Mouse (Mus musculus) intestine, embryonic 16.5 days (tissue): ENCODE results near the gene Foxf1. TPM values are rescaled to one million over a fixed set of nuclear protein-coding genes. Genes with fewer than 3 reads are reported as not detected.

Source experiments
- ATAC-seq: fragments of 200-750 bp; cut with Nextera tagmentation; 2 replicates; pipeline ENCODE4 v1.8.0; 2017; ENCODE audit warnings: moderate TSS enrichment, moderate library complexity
- H3K27ac ChIP-seq: fragments of 300-500 bp; sonication (generic); 2 replicates; pipeline ENCODE4 v1.5.1; 2014; ENCODE audit warnings: mild to moderate bottlenecking, low read length
- H3K27me3 ChIP-seq: fragments of 300-500 bp; sonication (generic); replicated peaks from 2 replicates; pipeline ENCODE4 v1.6.1; 2014; ENCODE audit warnings: low read length, control low read depth, mixed read lengths; ENCODE audit not compliant: control insufficient read depth, insufficient read depth
- H3K36me3 ChIP-seq: fragments of 300-500 bp; sonication (generic); 2 replicates; pipeline ENCODE4 v1.6.1; 2014; ENCODE audit warnings: low read length, control low read depth; ENCODE audit not compliant: control insufficient read depth, insufficient read depth
- H3K4me1 ChIP-seq: fragments of 300-500 bp; sonication (generic); 2 replicates; pipeline ENCODE4 v1.6.1; 2014; ENCODE audit warnings: low read length, control low read depth, mixed read lengths; ENCODE audit not compliant: control insufficient read depth, insufficient read depth
- H3K4me2 ChIP-seq: fragments of 300-500 bp; sonication (generic); 2 replicates; pipeline ENCODE4 v1.6.1; 2014; ENCODE audit warnings: low read depth, low read length, control low read depth
- H3K4me3 ChIP-seq: fragments of 300-500 bp; sonication (generic); 2 replicates; pipeline ENCODE4 v1.5.1; 2014; ENCODE audit warnings: mild to moderate bottlenecking, low read length
- H3K9ac ChIP-seq: fragments of 300-500 bp; sonication (generic); 2 replicates; pipeline ENCODE4 v1.6.1; 2014; ENCODE audit warnings: low read depth, low read length
- H3K9me3 ChIP-seq: fragments of 300-500 bp; sonication (generic); 2 replicates; pipeline ENCODE4 v1.6.1; 2016; ENCODE audit warnings: low read length, control low read depth; ENCODE audit not compliant: control insufficient read depth
- WGBS: fragments of 180-500 bp; shearing (Covaris S2); extraction: QIAGEN DNeasy Blood & Tissue Kit; methylation state at CpG from one replicate; pipeline ENCODE4 v1.1.7; 2014; 5-methylcytosine and 5-hydroxymethylcytosine counted together
- polyA plus RNA-seq: library from polyadenylated mRNA; unstranded; fragments of >200 nt; fragmentation: Nextera tagmentation; extraction: Ambion mirVana; gene quantifications from 2 replicates; pipeline ENCODE4 v1.2.1, GENCODE M21; 2015

Foxf1 gene
- polyA plus RNA-seq, 1 experiment from 2014 or later, result 86.9 TPM

- peak overlapping the region; percentile 90; the same call in 1 of the 2 replicates for H3K4me2 ChIP-seq
- WGBS, result 1% methylated on average over 28 of the region's 28 CpGs
- H3K4me1 ChIP-seq, result peaks cover 15% of the 10 kb centered on the region
- H3K27me3 ChIP-seq, result peaks cover 80% of the 10 kb centered on the region
- ATAC-seq, result no peak
- 0 out of 2 replicates have a peak, but pooled peaks cover 3% of the 10 kb centered on the region for H3K9me3 ChIP-seq
- H3K4me3 ChIP-seq, result peak overlapping the region; percentile 18; the same call in 1 of the 2 replicates
- no peak overlapping the region for H3K27ac ChIP-seq
- H3K9ac ChIP-seq, result no peak overlapping the region
- H3K36me3 ChIP-seq, result no peaks in the 10 kb centered on the region
These were observed 33.7 kb downstream of the Foxf1 start for GRCm38 (mm10) chr8:121117906-121118305.

- 9% methylated on average over 18 of the region's 18 CpGs for WGBS
- ATAC-seq, result no peak
- peaks cover 15% of the 10 kb centered on the region for H3K4me1 ChIP-seq
- no peak overlapping the region for H3K9ac ChIP-seq
- no peaks in the 10 kb centered on the region for H3K36me3 ChIP-seq
- no peak overlapping the region for H3K4me3 ChIP-seq
- no peak overlapping the region for H3K4me2 ChIP-seq
- H3K27me3 ChIP-seq, result peaks cover 85% of the 10 kb centered on the region
- 0 out of 2 replicates have a peak, but pooled peaks cover 3% of the 10 kb centered on the region for H3K9me3 ChIP-seq
- no peak overlapping the region for H3K27ac ChIP-seq
These were observed 34.6 kb downstream of the Foxf1 start for GRCm38 (mm10) chr8:121118634-121119420.

- H3K9me3 ChIP-seq, result 0 out of 2 replicates have a peak, but pooled peaks cover 3% of the 10 kb centered on the region
- peaks cover 86% of the 10 kb centered on the region for H3K27me3 ChIP-seq
- no peak overlapping the region for H3K27ac ChIP-seq
- no peak for ATAC-seq
- H3K36me3 ChIP-seq, result no peaks in the 10 kb centered on the region
- H3K4me2 ChIP-seq, result no peak overlapping the region
- H3K4me3 ChIP-seq, result no peak overlapping the region
- H3K4me1 ChIP-seq, result peaks cover 15% of the 10 kb centered on the region
- 25% methylated on average over 12 of the region's 12 CpGs for WGBS
- no peak overlapping the region for H3K9ac ChIP-seq
These were observed 35.7 kb downstream of the Foxf1 start for GRCm38 (mm10) chr8:121119635-121120455.

- H3K4me3 ChIP-seq, result no peak overlapping the region
- no peaks in the 10 kb centered on the region for H3K36me3 ChIP-seq
- H3K4me1 ChIP-seq, result peaks cover 20% of the 10 kb centered on the region
- WGBS, result 15% methylated on average over 17 of the region's 17 CpGs
- no peak overlapping the region for H3K27ac ChIP-seq
- H3K9me3 ChIP-seq, result 0 out of 2 replicates have a peak, but pooled peaks cover 3% of the 10 kb centered on the region
- no peak overlapping the region for H3K4me2 ChIP-seq
- no peak for ATAC-seq
- peaks cover 86% of the 10 kb centered on the region for H3K27me3 ChIP-seq
- H3K9ac ChIP-seq, result no peak overlapping the region
These were observed 36.6 kb downstream of the Foxf1 start for GRCm38 (mm10) chr8:121120456-121121419.

GRCm38 (mm10) chr8:121121704-121122103 lies 37.5 kb downstream of the Foxf1 start:
- peaks cover 88% of the 10 kb centered on the region for H3K27me3 ChIP-seq
- no peak overlapping the region for H3K9ac ChIP-seq
- no peak for ATAC-seq
- peaks cover 15% of the 10 kb centered on the region for H3K4me1 ChIP-seq
- H3K4me2 ChIP-seq, result no peak overlapping the region
- whole genome bisulfite sequencing, result 18% methylated on average over 8 of the region's 8 CpGs
- no peak overlapping the region for H3K4me3 ChIP-seq
- H3K9me3 ChIP-seq, result 0 out of 2 replicates have a peak, but pooled peaks cover 3% of the 10 kb centered on the region
- no peaks in the 10 kb centered on the region for H3K36me3 ChIP-seq
- no peak overlapping the region for H3K27ac ChIP-seq

- Histone ChIP-seq H3K4me1 (peaks cover 8% of the 10 kb centered on the region), H3K9ac (no peak overlapping the region)
These were observed 38.2 kb downstream of the Foxf1 start for GRCm38 (mm10) chr8:121122368-121122767.

GRCm38 (mm10) chr8:121123113-121123512 lies 38.9 kb downstream of the Foxf1 start:
- whole genome bisulfite sequencing, result 42% methylated on average over 2 of the region's 2 CpGs
- ATAC-seq, result no peak
- Histone ChIP-seq H3K36me3 (no peaks in the 10 kb centered on the region), H3K4me3 (no peak overlapping the region), H3K4me1 (peaks cover 12% of the 10 kb centered on the region), H3K4me2 (no peak overlapping the region), H3K9ac (no peak overlapping the region), H3K27me3 (peaks cover 87% of the 10 kb centered on the region), H3K27ac (no peak overlapping the region), H3K9me3 (no peaks in the 10 kb centered on the region)

More at GRCm38 (mm10) chr8:121122368-121122767, 38.2 kb downstream of the Foxf1 start:
- H3K4me3 ChIP-seq, result no peak overlapping the region
- no peak overlapping the region for H3K27ac ChIP-seq
- 24% methylated on average over 7 of the region's 7 CpGs for WGBS
- H3K4me2 ChIP-seq, result no peak overlapping the region
- ATAC-seq, result no peak
- H3K9me3 ChIP-seq, result no peaks in the 10 kb centered on the region
- no peaks in the 10 kb centered on the region for H3K36me3 ChIP-seq
- H3K27me3 ChIP-seq, result peaks cover 87% of the 10 kb centered on the region

- peak overlapping the region; percentile 79 for H3K4me2 ChIP-seq
- peaks cover 91% of the 10 kb centered on the region for H3K27me3 ChIP-seq
- peak; percentile 14; the same call in 1 of the 2 replicates for ATAC-seq
- no peaks in the 10 kb centered on the region for H3K9me3 ChIP-seq
- no peak overlapping the region for H3K27ac ChIP-seq
- H3K4me1 ChIP-seq, result peaks cover 23% of the 10 kb centered on the region
- peak overlapping the region; percentile 50; the same call in 1 of the 2 replicates for H3K9ac ChIP-seq
- no peak overlapping the region for H3K4me3 ChIP-seq
- WGBS, result 7% methylated on average over 17 of the region's 17 CpGs
- H3K36me3 ChIP-seq, result no peaks in the 10 kb centered on the region
These were observed 40.5 kb downstream of the Foxf1 start for GRCm38 (mm10) chr8:121124547-121125239.
